Mouse (Mus musculus): ENCODE measurements at regions not wholly inside any gene's neighbourhood (a gene's known extent, or its start where the extent isn't known, plus 50 kb on each side); places are given as distances from the start of the nearest gene placed in this dataset.

- Histone ChIP-seq H3K4me2 (ENCODE audit: low read length) (no peak overlapping the region), H3K9ac (replicated peaks; ENCODE audit: low read length) (no peak overlapping the region), H3K4me1 (ENCODE audit: control insufficient read depth, insufficient read depth, low read length) (no peaks in the 10 kb centered on the region), H3K27ac (replicated peaks; ENCODE audit: low read depth, low read length) (0 out of 2 replicates have a peak overlapping the region, but pooled peaks have one; percentile 55), H3K9me3 (ENCODE audit: control insufficient read depth, low read length) (no peaks in the 10 kb centered on the region), H3K27me3 (ENCODE audit: control insufficient read depth, insufficient read depth, low read length) (no peaks in the 10 kb centered on the region), H3K36me3 (ENCODE audit: control insufficient read depth, insufficient read depth, low read length) (no peaks in the 10 kb centered on the region), H3K4me3 (replicated peaks; ENCODE audit: low read depth, low read length) (no peak overlapping the region)
- DNase-seq (peak; percentile 53), ATAC-seq (ENCODE audit: low FRiP score, low TSS enrichment) (peak; percentile 63)
- WGBS: 47% methylated on average over 5 of the region's 5 CpGs
Measured at GRCm38 (mm10) chr14:71709528-71710289, 781.9 kb downstream of the Gm9195 start.

GRCm38 (mm10) chr14:71692752-71693437, 798.7 kb downstream of the Gm9195 start:
- Histone ChIP-seq H3K27ac (replicated peaks; ENCODE audit: low read depth, low read length) (peak overlapping the region; percentile 60), H3K9ac (replicated peaks; ENCODE audit: low read length) (no peak overlapping the region), H3K4me1 (ENCODE audit: control insufficient read depth, insufficient read depth, low read length) (peaks cover 8% of the 10 kb centered on the region; the same call in 1 of the 2 replicates), H3K9me3 (ENCODE audit: control insufficient read depth, low read length) (no peaks in the 10 kb centered on the region), H3K36me3 (ENCODE audit: control insufficient read depth, insufficient read depth, low read length) (no peaks in the 10 kb centered on the region), H3K4me2 (ENCODE audit: low read length) (no peak overlapping the region), H3K4me3 (replicated peaks; ENCODE audit: low read depth, low read length) (no peak overlapping the region), H3K27me3 (ENCODE audit: control insufficient read depth, insufficient read depth, low read length) (no peaks in the 10 kb centered on the region)
- peak; percentile 71 for DNase-seq
- ATAC-seq (ENCODE audit: low FRiP score, low TSS enrichment): no peak
- 29% methylated on average over 3 of the region's 3 CpGs for WGBS

- ATAC-seq (ENCODE audit: low FRiP score, low TSS enrichment): no peak
- Histone ChIP-seq H3K4me1 (ENCODE audit: control insufficient read depth, insufficient read depth, low read length) (no peaks in the 10 kb centered on the region), H3K27me3 (ENCODE audit: control insufficient read depth, insufficient read depth, low read length) (no peaks in the 10 kb centered on the region), H3K4me2 (ENCODE audit: low read length) (no peak overlapping the region), H3K9ac (replicated peaks; ENCODE audit: low read length) (no peak overlapping the region), H3K27ac (replicated peaks; ENCODE audit: low read depth, low read length) (peak overlapping the region; percentile 32; the same call in 1 of the 2 replicates), H3K9me3 (ENCODE audit: control insufficient read depth, low read length) (no peaks in the 10 kb centered on the region), H3K36me3 (ENCODE audit: control insufficient read depth, insufficient read depth, low read length) (no peaks in the 10 kb centered on the region), H3K4me3 (replicated peaks; ENCODE audit: low read depth, low read length) (no peak overlapping the region)
- 67% methylated on average over 4 of the region's 4 CpGs for WGBS
- no peak for DNase-seq
Measured at GRCm38 (mm10) chr14:71674564-71674963, 817.1 kb downstream of the Gm9195 start.

- ATAC-seq (ENCODE audit: low FRiP score, low TSS enrichment): no peak
- Histone ChIP-seq H3K4me2 (ENCODE audit: low read length) (no peak overlapping the region), H3K27ac (replicated peaks; ENCODE audit: low read depth, low read length) (no peak overlapping the region), H3K4me1 (ENCODE audit: control insufficient read depth, insufficient read depth, low read length) (no peaks in the 10 kb centered on the region), H3K9ac (replicated peaks; ENCODE audit: low read length) (no peak overlapping the region), H3K36me3 (ENCODE audit: control insufficient read depth, insufficient read depth, low read length) (no peaks in the 10 kb centered on the region), H3K9me3 (ENCODE audit: control insufficient read depth, low read length) (no peaks in the 10 kb centered on the region), H3K27me3 (ENCODE audit: control insufficient read depth, insufficient read depth, low read length) (no peaks in the 10 kb centered on the region), H3K4me3 (replicated peaks; ENCODE audit: low read depth, low read length) (no peak overlapping the region)
- WGBS: 82% methylated on average over 2 of the region's 2 CpGs
- DNase-seq: peak; percentile 29
Measured at GRCm38 (mm10) chr14:71673837-71674236, 817.8 kb downstream of the Gm9195 start.

GRCm38 (mm10) chr14:71672481-71672880, 819.2 kb downstream of the Gm9195 start:
- H3K4me1 ChIP-seq (ENCODE audit: control insufficient read depth, insufficient read depth, low read length): no peaks in the 10 kb centered on the region
- no peak for ATAC-seq (ENCODE audit: low FRiP score, low TSS enrichment)
- H3K4me2 ChIP-seq (ENCODE audit: low read length): no peak overlapping the region
- H3K27ac ChIP-seq (replicated peaks; ENCODE audit: low read depth, low read length): no peak overlapping the region
- DNase-seq: no peak
- no peaks in the 10 kb centered on the region for H3K36me3 ChIP-seq (ENCODE audit: control insufficient read depth, insufficient read depth, low read length)
- no peak overlapping the region for H3K4me3 ChIP-seq (replicated peaks; ENCODE audit: low read depth, low read length)
- 75% methylated on average over 1 of the region's 1 CpGs for WGBS
- H3K9ac ChIP-seq (replicated peaks; ENCODE audit: low read length): no peak overlapping the region
- H3K9me3 ChIP-seq (ENCODE audit: control insufficient read depth, low read length): no peaks in the 10 kb centered on the region
- no peaks in the 10 kb centered on the region for H3K27me3 ChIP-seq (ENCODE audit: control insufficient read depth, insufficient read depth, low read length)

GRCm38 (mm10) chr14:71671994-71672393, 819.6 kb downstream of the Gm9195 start:
- Histone ChIP-seq H3K36me3 (ENCODE audit: control insufficient read depth, insufficient read depth, low read length) (no peaks in the 10 kb centered on the region), H3K27ac (replicated peaks; ENCODE audit: low read depth, low read length) (no peak overlapping the region), H3K27me3 (ENCODE audit: control insufficient read depth, insufficient read depth, low read length) (no peaks in the 10 kb centered on the region), H3K4me2 (ENCODE audit: low read length) (no peak overlapping the region), H3K4me3 (replicated peaks; ENCODE audit: low read depth, low read length) (no peak overlapping the region), H3K4me1 (ENCODE audit: control insufficient read depth, insufficient read depth, low read length) (no peaks in the 10 kb centered on the region), H3K9ac (replicated peaks; ENCODE audit: low read length) (no peak overlapping the region), H3K9me3 (ENCODE audit: control insufficient read depth, low read length) (no peaks in the 10 kb centered on the region)
- DNase-seq (peak; percentile 33), ATAC-seq (ENCODE audit: low FRiP score, low TSS enrichment) (no peak)
- 40% methylated on average over 2 of the region's 2 CpGs for WGBS

GRCm38 (mm10) chr14:71670435-71670834, 821.2 kb downstream of the Gm9195 start:
- no peak overlapping the region for H3K4me2 ChIP-seq (ENCODE audit: low read length)
- DNase-seq (peak; percentile 83), ATAC-seq (ENCODE audit: low FRiP score, low TSS enrichment) (peak; percentile 62; the same call in 1 of the 2 replicates)
- 12% methylated on average over 1 of the region's 1 CpGs for WGBS
- no peak overlapping the region for H3K9ac ChIP-seq (replicated peaks; ENCODE audit: low read length)
- no peak overlapping the region for H3K27ac ChIP-seq (replicated peaks; ENCODE audit: low read depth, low read length)
- no peaks in the 10 kb centered on the region for H3K4me1 ChIP-seq (ENCODE audit: control insufficient read depth, insufficient read depth, low read length)
- H3K36me3 ChIP-seq (ENCODE audit: control insufficient read depth, insufficient read depth, low read length): no peaks in the 10 kb centered on the region
- no peak overlapping the region for H3K4me3 ChIP-seq (replicated peaks; ENCODE audit: low read depth, low read length)
- no peaks in the 10 kb centered on the region for H3K27me3 ChIP-seq (ENCODE audit: control insufficient read depth, insufficient read depth, low read length)
- H3K9me3 ChIP-seq (ENCODE audit: control insufficient read depth, low read length): no peaks in the 10 kb centered on the region

GRCm38 (mm10) chr14:71666656-71667055, 825.0 kb downstream of the Gm9195 start:
- H3K36me3 ChIP-seq (ENCODE audit: control insufficient read depth, insufficient read depth, low read length): no peaks in the 10 kb centered on the region
- H3K9ac ChIP-seq (replicated peaks; ENCODE audit: low read length): no peak overlapping the region
- no peak for DNase-seq
- H3K27ac ChIP-seq (replicated peaks; ENCODE audit: low read depth, low read length): no peak overlapping the region
- H3K4me1 ChIP-seq (ENCODE audit: control insufficient read depth, insufficient read depth, low read length): no peaks in the 10 kb centered on the region
- no peak overlapping the region for H3K4me3 ChIP-seq (replicated peaks; ENCODE audit: low read depth, low read length)
- ATAC-seq (ENCODE audit: low FRiP score, low TSS enrichment): no peak
- H3K4me2 ChIP-seq (ENCODE audit: low read length): no peak overlapping the region
- WGBS: 85% methylated on average over 1 of the region's 1 CpGs
- no peaks in the 10 kb centered on the region for H3K9me3 ChIP-seq (ENCODE audit: control insufficient read depth, low read length)
- no peaks in the 10 kb centered on the region for H3K27me3 ChIP-seq (ENCODE audit: control insufficient read depth, insufficient read depth, low read length)

- ATAC-seq (ENCODE audit: low FRiP score, low TSS enrichment) (no peak), DNase-seq (no peak)
- Histone ChIP-seq H3K27ac (replicated peaks; ENCODE audit: low read depth, low read length) (no peak overlapping the region), H3K9me3 (ENCODE audit: control insufficient read depth, low read length) (no peaks in the 10 kb centered on the region), H3K4me1 (ENCODE audit: control insufficient read depth, insufficient read depth, low read length) (no peaks in the 10 kb centered on the region), H3K27me3 (ENCODE audit: control insufficient read depth, insufficient read depth, low read length) (no peaks in the 10 kb centered on the region), H3K4me2 (ENCODE audit: low read length) (no peak overlapping the region), H3K36me3 (ENCODE audit: control insufficient read depth, insufficient read depth, low read length) (no peaks in the 10 kb centered on the region), H3K4me3 (replicated peaks; ENCODE audit: low read depth, low read length) (no peak overlapping the region), H3K9ac (replicated peaks; ENCODE audit: low read length) (no peak overlapping the region)
- WGBS: 83% methylated on average over 2 of the region's 2 CpGs
Measured at GRCm38 (mm10) chr14:71660166-71660565, 831.5 kb downstream of the Gm9195 start.

Data from midbrain, embryonic 14.5 days (tissue).